Mouse (Mus musculus) E14TG2a.4 (cell line): ENCODE data around the gene Aars.
"Not testable (repeated sequence)": the region's sequence is repeated elsewhere in the genome, so short reads cannot be mapped to it uniquely, and the experiment has no call there.

Experiments used
- CTCF ChIP-seq: conservative IDR thresholded peaks from 2 replicates; pipeline ENCODE4 v1.5.1; 2014; ENCODE audit warnings: low read length
- NANOG ChIP-seq: IDR thresholded peaks from 2 replicates; pipeline ENCODE4 v1.6.1; 2014; ENCODE audit warnings: borderline replicate concordance, low read length, mixed read lengths
- POU5F1 ChIP-seq: IDR thresholded peaks from 2 replicates; pipeline ENCODE4 v1.6.1; 2014; ENCODE audit warnings: low read length, borderline replicate concordance

DNA sequence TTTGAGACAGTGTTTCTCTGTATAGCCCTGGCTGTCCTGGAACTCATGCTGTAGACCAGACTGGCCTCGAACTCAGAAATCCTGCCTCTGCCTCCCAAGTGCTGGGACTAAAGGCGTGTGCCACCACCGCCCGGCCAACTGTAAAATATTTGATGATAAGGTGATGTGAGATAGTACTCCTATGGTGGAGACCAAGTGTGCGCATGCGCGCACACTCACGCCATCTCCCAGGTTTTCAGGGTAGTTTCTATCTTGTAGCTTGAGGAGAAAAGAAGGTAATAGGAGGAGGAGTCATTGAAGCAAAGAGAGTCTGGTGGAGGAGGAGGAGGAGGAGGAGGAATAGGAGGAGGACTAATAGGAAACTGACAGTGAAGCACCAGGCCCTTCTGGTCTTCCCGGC is 35.7 kb downstream of the Aars start:
- not testable (repeated sequence) for TF ChIP-seq CTCF, NANOG, POU5F1
